8 mouse cellular contexts compared by ENCODE assay signal in the genomic region with DNA sequence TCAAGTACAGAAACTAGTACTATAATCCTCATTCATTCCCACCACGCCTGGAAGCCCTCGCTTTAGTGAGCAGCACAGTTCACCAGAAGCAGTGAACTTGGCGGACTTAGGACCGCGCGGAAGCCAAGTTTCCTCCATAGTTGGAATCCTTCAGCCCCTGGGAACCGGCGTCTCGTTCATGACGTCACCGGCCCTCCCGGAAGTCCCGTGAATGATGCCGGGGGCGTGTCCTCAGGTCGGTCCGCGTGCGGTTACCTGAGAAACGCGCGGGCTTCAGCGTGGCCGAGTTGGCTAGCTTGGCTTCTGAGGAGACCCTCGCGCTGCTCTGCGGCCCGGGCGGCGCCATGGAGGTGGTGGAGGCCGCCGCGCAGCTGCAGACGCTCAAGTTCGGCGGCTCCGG. TPM values are rescaled to one million over a fixed set of nuclear protein-coding genes. Genes with fewer than 3 reads are reported as not detected.
DNase-seq lines count a peak whose midpoint lies in the region; ATAC-seq lines count a peak whose summit lies in the region.

A gene (plus strand): TSS at position 195 of the 400 bp plus-strand sequence.

- H3K4me3 ChIP-seq in hindbrain, embryonic 11.5 days (ENCODE audit: low read depth, low read length) = peak within 1 kb of the TSS; percentile 80

- H3K27ac ChIP-seq in hindbrain, embryonic 11.5 days (ENCODE audit: low read depth, low read length) = 0 out of 2 replicates have a peak within 1 kb of the TSS, but pooled peaks have one; percentile 24

- peak within 1 kb of the TSS; percentile 74 for H3K4me2 ChIP-seq in hindbrain, embryonic 11.5 days (replicated peaks; ENCODE audit: low read depth, low read length)

- DNase-seq in Muller cell, postnatal 12 days (ENCODE audit: inconsistent ontology term) = peak; percentile 95
- peak; percentile 93 for DNase-seq in cerebellum, adult 9-11 months
- peak; percentile 93 to 97 for DNase-seq in frontal cortex, adult 2 months (ENCODE audit: extremely low spot score in 1 of 2, low spot score in 1 of 2)
- DNase-seq in hindbrain, embryonic 11.5 days (ENCODE audit: low spot score) = peak; percentile 98
- DNase-seq in layer of hippocampus, postnatal 10 days (ENCODE audit: low spot score in 2 of 2) = peak; percentile 91 to 94
- DNase-seq in lung, postnatal 10 days = peak; percentile 95
- DNase-seq in ovary, postnatal 36 days (ENCODE audit: low spot score) = peak; percentile 89
- peak; percentile 92 for DNase-seq in thymus, postnatal 25 days

- peak within 1 kb of the TSS; percentile 70 for H3K9ac ChIP-seq in hindbrain, embryonic 11.5 days (ENCODE audit: low read depth, low read length)

- no peaks in the 10 kb centered on the region for H3K36me3 ChIP-seq in hindbrain, embryonic 11.5 days (ENCODE audit: control insufficient read depth, insufficient read depth, low read length)

- no peaks in the 10 kb centered on the region for H3K27me3 ChIP-seq in hindbrain, embryonic 11.5 days (ENCODE audit: control insufficient read depth, insufficient read depth, low read length)

- no peaks in the 10 kb centered on the region for H3K4me1 ChIP-seq in hindbrain, embryonic 11.5 days (replicated peaks; ENCODE audit: control insufficient read depth, insufficient read depth, low read length)

- H3K9me3 ChIP-seq in hindbrain, embryonic 11.5 days (ENCODE audit: control insufficient read depth, low read length) = no peaks in the 10 kb centered on the region

- ATAC-seq in hindbrain, embryonic 11.5 days (ENCODE audit: low FRiP score) = peak; percentile 97

- under 1% methylated on average over 37 of the region's 37 CpGs for WGBS in hindbrain, embryonic 11.5 days

RNA-seq across cellular contexts. Expression of the gene that starts here (rescaled TPM):
- polyA plus RNA-seq in frontal cortex, adult 2 months (2012; rRNA removed) = 10.4 TPM in 2 replicates
- polyA plus RNA-seq in hindbrain, embryonic 11.5 days (2014; fragmentation: Nextera tagmentation; extraction: Ambion mirVana) = 4.9 and 5.7 TPM in 2 replicates
- 10 to 100 TPM; 14.7 to 15.7 TPM for total RNA-seq in layer of hippocampus, postnatal 10 days (2021)

Comparison
In these comparisons a context has a peak if more than half of its experiments do, and no peak if none do; other contexts are left out.
1. Peak in every context shown above with its lines: DNase-seq, ATAC-seq, H3K4me3 ChIP-seq and H3K27ac ChIP-seq.